Mouse (Mus musculus): ENCODE data around the gene Hk3. TPM values are rescaled to one million over a fixed set of nuclear protein-coding genes. Genes with fewer than 3 reads are reported as not detected.

Hk3 gene
- polyA plus RNA-seq, 1 experiment, result not detected

GRCm38 (mm10) chr13:55011981-55012478 is 9.2 kb downstream of the Hk3 start:
- no peaks in the 10 kb centered on the region for H3K79me3 ChIP-seq (ENCODE audit: low read depth)
- TF ChIP-seq CEBPB (IDR thresholded peaks at IDR 0.05; ENCODE audit: low read depth) (no peak), MYOG (IDR thresholded peaks at IDR 0.05; ENCODE audit: control insufficient read depth, extremely low read depth, insufficient read length) (no peak), MAX (IDR thresholded peaks at IDR 0.05) (no peak), FOSL1 (IDR thresholded peaks at IDR 0.05; ENCODE audit: insufficient read depth, low read length, poor library complexity, severe bottlenecking) (no peak), MYOD1 (IDR thresholded peaks at IDR 0.05; ENCODE audit: control insufficient read depth, insufficient read length, low read depth) (no peak), USF1 (IDR thresholded peaks at IDR 0.05; ENCODE audit: low read depth) (no peak), CTCF (IDR thresholded peaks at IDR 0.05; ENCODE audit: control insufficient read depth, insufficient read depth, insufficient read length) (no peak)
- peaks cover 72% of the 10 kb centered on the region for H3K27me3 ChIP-seq (ENCODE audit: control insufficient read depth, insufficient read depth, insufficient read length)
- no peaks in the 10 kb centered on the region for H3K36me3 ChIP-seq (ENCODE audit: control insufficient read depth, insufficient read depth)
- no peak overlapping the region for H3ac ChIP-seq (ENCODE audit: control insufficient read depth, insufficient read length, low read depth)
- H3K4me3 ChIP-seq (ENCODE audit: insufficient read depth, poor library complexity, severe bottlenecking), result no peak overlapping the region
- no peaks in the 10 kb centered on the region for H3K79me2 ChIP-seq (ENCODE audit: control insufficient read depth, insufficient read depth)

DNA sequence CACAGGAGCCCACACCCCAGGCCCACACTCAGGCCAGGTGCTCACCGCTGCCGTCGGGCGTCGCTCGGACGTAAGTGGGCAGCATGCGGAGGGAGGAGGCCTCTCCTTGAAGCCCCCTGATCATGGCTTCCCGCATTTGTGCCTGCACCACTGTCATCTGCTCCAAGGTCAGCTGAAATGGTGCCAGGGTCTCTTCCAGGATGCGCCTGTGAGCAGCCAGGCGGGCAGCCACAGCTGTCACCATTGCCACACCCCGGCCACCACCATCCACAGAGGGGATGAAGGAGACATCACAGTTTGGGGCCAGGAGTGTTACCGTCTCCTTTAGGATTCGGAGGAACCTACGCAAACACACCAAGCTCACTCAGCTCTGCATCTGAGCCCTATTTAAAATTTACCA is 10.1 kb downstream of the Hk3 start:
- Histone ChIP-seq H3K36me3 (ENCODE audit: control insufficient read depth, insufficient read depth) (no peaks in the 10 kb centered on the region), H3K79me2 (ENCODE audit: control insufficient read depth, insufficient read depth) (no peaks in the 10 kb centered on the region), H3K27me3 (ENCODE audit: control insufficient read depth, insufficient read depth, insufficient read length) (peaks cover 76% of the 10 kb centered on the region), H3ac (ENCODE audit: control insufficient read depth, insufficient read length, low read depth) (no peak overlapping the region), H3K4me3 (ENCODE audit: insufficient read depth, poor library complexity, severe bottlenecking) (no peak overlapping the region), H3K79me3 (ENCODE audit: low read depth) (no peaks in the 10 kb centered on the region)
- TF ChIP-seq MAX (IDR thresholded peaks at IDR 0.05) (no peak), FOSL1 (IDR thresholded peaks at IDR 0.05; ENCODE audit: insufficient read depth, low read length, poor library complexity, severe bottlenecking) (no peak), USF1 (IDR thresholded peaks at IDR 0.05; ENCODE audit: low read depth) (no peak), MYOG (IDR thresholded peaks at IDR 0.05; ENCODE audit: control insufficient read depth, extremely low read depth, insufficient read length) (no peak), CEBPB (IDR thresholded peaks at IDR 0.05; ENCODE audit: low read depth) (no peak), MYOD1 (IDR thresholded peaks at IDR 0.05; ENCODE audit: control insufficient read depth, insufficient read length, low read depth) (no peak), CTCF (IDR thresholded peaks at IDR 0.05; ENCODE audit: control insufficient read depth, insufficient read depth, insufficient read length) (no peak)

DNA sequence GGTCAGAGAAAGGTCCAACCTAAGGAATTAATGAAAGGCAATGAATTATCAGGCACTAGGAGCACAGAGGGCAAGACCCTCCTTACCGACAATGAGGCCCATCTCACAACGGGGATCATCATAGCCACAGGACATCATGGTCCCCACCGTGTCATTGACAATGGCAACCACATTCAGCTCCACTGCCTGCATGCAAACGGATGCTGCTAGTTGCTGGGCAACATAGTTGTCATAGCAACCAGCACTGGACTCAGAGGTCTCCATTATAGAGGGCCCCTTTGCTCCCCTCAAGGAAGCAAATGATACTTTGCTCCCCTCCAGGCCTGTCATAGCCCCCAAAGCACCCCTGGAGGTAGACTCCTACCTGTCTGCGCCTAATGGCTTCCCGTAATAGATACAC is 12.6 kb downstream of the Hk3 start:
- no peak for TF ChIP-seq MAX (IDR thresholded peaks at IDR 0.05)
- no peak for TF ChIP-seq CEBPB (IDR thresholded peaks at IDR 0.05; ENCODE audit: low read depth)
- no peak for TF ChIP-seq CTCF (IDR thresholded peaks at IDR 0.05; ENCODE audit: control insufficient read depth, insufficient read depth, insufficient read length)
- TF ChIP-seq MYOG (IDR thresholded peaks at IDR 0.05; ENCODE audit: control insufficient read depth, extremely low read depth, insufficient read length), result no peak
- no peak for TF ChIP-seq MYOD1 (IDR thresholded peaks at IDR 0.05; ENCODE audit: control insufficient read depth, insufficient read length, low read depth)
- no peak for TF ChIP-seq FOSL1 (IDR thresholded peaks at IDR 0.05; ENCODE audit: insufficient read depth, low read length, poor library complexity, severe bottlenecking)
- no peak for TF ChIP-seq USF1 (IDR thresholded peaks at IDR 0.05; ENCODE audit: low read depth)
- H3K4me3 ChIP-seq (ENCODE audit: insufficient read depth, poor library complexity, severe bottlenecking), result no peak overlapping the region
- peaks cover 78% of the 10 kb centered on the region for H3K27me3 ChIP-seq (ENCODE audit: control insufficient read depth, insufficient read depth, insufficient read length)
- H3K79me3 ChIP-seq (ENCODE audit: low read depth), result no peaks in the 10 kb centered on the region
- H3K36me3 ChIP-seq (ENCODE audit: control insufficient read depth, insufficient read depth), result no peaks in the 10 kb centered on the region
- no peaks in the 10 kb centered on the region for H3K79me2 ChIP-seq (ENCODE audit: control insufficient read depth, insufficient read depth)
- H3ac ChIP-seq (ENCODE audit: control insufficient read depth, insufficient read length, low read depth), result no peak overlapping the region

DNA sequence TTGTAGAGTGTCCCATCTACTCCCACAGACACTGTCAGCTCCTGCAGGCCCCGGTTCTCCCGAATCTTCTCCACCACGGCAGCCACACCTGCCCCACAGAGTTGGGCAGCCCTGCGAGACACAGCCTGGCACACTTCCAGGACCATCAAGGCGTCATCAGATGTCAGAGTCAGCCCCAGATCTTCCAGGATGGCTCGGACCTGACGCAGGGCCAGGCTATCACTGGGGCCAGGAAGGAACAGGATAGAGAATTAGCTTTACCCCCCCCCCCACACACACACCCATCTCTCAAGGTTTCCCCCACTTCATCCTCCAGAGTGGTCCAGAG is 14.8 kb downstream of the Hk3 start:
- Histone ChIP-seq H3K4me3 (ENCODE audit: insufficient read depth, poor library complexity, severe bottlenecking) (no peak overlapping the region), H3K79me3 (ENCODE audit: low read depth) (no peaks in the 10 kb centered on the region), H3ac (ENCODE audit: control insufficient read depth, insufficient read length, low read depth) (no peak overlapping the region), H3K27me3 (ENCODE audit: control insufficient read depth, insufficient read depth, insufficient read length) (peaks cover 93% of the 10 kb centered on the region), H3K79me2 (ENCODE audit: control insufficient read depth, insufficient read depth) (no peaks in the 10 kb centered on the region), H3K36me3 (ENCODE audit: control insufficient read depth, insufficient read depth) (no peaks in the 10 kb centered on the region)
- no peak for TF ChIP-seq MAX (IDR thresholded peaks at IDR 0.05)

DNA sequence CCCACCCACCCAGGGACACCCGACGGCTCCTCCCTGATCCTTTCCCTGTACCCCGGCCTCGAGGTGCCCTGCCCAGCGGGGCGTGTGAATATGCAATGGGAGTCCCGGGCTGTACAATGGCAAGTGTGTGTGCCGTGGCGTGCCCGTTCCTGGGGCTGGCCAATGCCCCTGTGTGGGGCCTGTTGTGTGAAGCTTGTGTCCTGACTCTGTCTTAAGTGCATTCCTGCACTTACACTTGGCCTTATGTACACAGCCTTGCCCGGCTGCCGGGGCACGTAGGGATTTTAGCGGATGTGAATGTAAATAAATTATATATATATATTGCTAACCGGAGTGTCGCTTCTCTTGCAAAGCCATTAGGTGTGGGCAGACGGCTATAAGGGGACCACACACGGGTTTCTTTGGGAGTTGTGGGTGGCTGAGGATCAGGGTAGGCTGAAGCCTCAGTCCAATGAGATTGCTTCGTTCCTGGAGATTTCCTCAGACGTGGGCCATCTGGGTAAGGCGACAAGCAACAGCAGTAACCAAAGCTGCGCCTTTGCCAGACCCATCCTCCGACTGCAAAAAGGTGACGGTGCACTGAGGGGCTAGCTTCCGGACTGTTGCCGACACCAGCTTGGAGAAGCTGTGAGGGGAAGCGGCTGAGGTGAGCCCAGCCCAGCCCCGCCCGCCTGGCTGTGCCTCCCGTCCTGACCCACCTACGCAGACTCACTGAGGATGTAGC is 15.3 kb downstream of the Hk3 start:
- peaks cover 93% of the 10 kb centered on the region for H3K27me3 ChIP-seq (ENCODE audit: control insufficient read depth, insufficient read depth, insufficient read length)
- no peaks in the 10 kb centered on the region for H3K79me2 ChIP-seq (ENCODE audit: control insufficient read depth, insufficient read depth)
- H3K4me3 ChIP-seq (ENCODE audit: insufficient read depth, poor library complexity, severe bottlenecking), result no peak overlapping the region
- no peak overlapping the region for H3ac ChIP-seq (ENCODE audit: control insufficient read depth, insufficient read length, low read depth)
- no peaks in the 10 kb centered on the region for H3K79me3 ChIP-seq (ENCODE audit: low read depth)
- H3K36me3 ChIP-seq (ENCODE audit: control insufficient read depth, insufficient read depth), result no peaks in the 10 kb centered on the region
- TF ChIP-seq USF1 (IDR thresholded peaks at IDR 0.05; ENCODE audit: low read depth) (no peak), MYOG (IDR thresholded peaks at IDR 0.05; ENCODE audit: control insufficient read depth, extremely low read depth, insufficient read length) (no peak), CEBPB (IDR thresholded peaks at IDR 0.05; ENCODE audit: low read depth) (no peak), MAX (IDR thresholded peaks at IDR 0.05) (no peak), FOSL1 (IDR thresholded peaks at IDR 0.05; ENCODE audit: insufficient read depth, low read length, poor library complexity, severe bottlenecking) (no peak), MYOD1 (IDR thresholded peaks at IDR 0.05; ENCODE audit: control insufficient read depth, insufficient read length, low read depth) (no peak), CTCF (IDR thresholded peaks at IDR 0.05; ENCODE audit: control insufficient read depth, insufficient read depth, insufficient read length) (no peak)

GRCm38 (mm10) chr13:55004646-55005045 is 16.5 kb downstream of the Hk3 start:
- no peak overlapping the region for H3K4me3 ChIP-seq (ENCODE audit: insufficient read depth, poor library complexity, severe bottlenecking)
- no peak overlapping the region for H3ac ChIP-seq (ENCODE audit: control insufficient read depth, insufficient read length, low read depth)
- H3K27me3 ChIP-seq (ENCODE audit: control insufficient read depth, insufficient read depth, insufficient read length), result peaks cover 91% of the 10 kb centered on the region
- H3K79me3 ChIP-seq (ENCODE audit: low read depth), result no peaks in the 10 kb centered on the region
- H3K36me3 ChIP-seq (ENCODE audit: control insufficient read depth, insufficient read depth), result no peaks in the 10 kb centered on the region
- TF ChIP-seq USF1 (IDR thresholded peaks at IDR 0.05; ENCODE audit: low read depth), result no peak
- TF ChIP-seq CTCF (IDR thresholded peaks at IDR 0.05; ENCODE audit: control insufficient read depth, insufficient read depth, insufficient read length), result no peak
- no peak for TF ChIP-seq MAX (IDR thresholded peaks at IDR 0.05)
- no peak for TF ChIP-seq MYOD1 (IDR thresholded peaks at IDR 0.05; ENCODE audit: control insufficient read depth, insufficient read length, low read depth)
- no peak for TF ChIP-seq MYOG (IDR thresholded peaks at IDR 0.05; ENCODE audit: control insufficient read depth, extremely low read depth, insufficient read length)
- no peak for TF ChIP-seq CEBPB (IDR thresholded peaks at IDR 0.05; ENCODE audit: low read depth)
- TF ChIP-seq FOSL1 (IDR thresholded peaks at IDR 0.05; ENCODE audit: insufficient read depth, low read length, poor library complexity, severe bottlenecking), result no peak
- H3K79me2 ChIP-seq (ENCODE audit: control insufficient read depth, insufficient read depth), result no peaks in the 10 kb centered on the region
